Mouse (Mus musculus) small intestine, adult 2 months (tissue): ENCODE data around the gene Tnfrsf26.

Experiments
- CTCF ChIP-seq: fragments of 200-500 bp; IDR thresholded peaks from 2 replicates; pipeline ENCODE4 v1.5.1; 2012; ENCODE audit warnings: low read depth, mild to moderate bottlenecking, control low read depth, inconsistent platforms, low read length, moderate library complexity, mixed read lengths; ENCODE audit not compliant: insufficient replicate concordance, insufficient read length; ENCODE audit errors: extremely low read depth
- POLR2A ChIP-seq: fragments of 200-500 bp; IDR thresholded peaks from 2 replicates; pipeline ENCODE4 v1.6.1; 2012; ENCODE audit warnings: low read depth, mild to moderate bottlenecking, control low read depth, inconsistent platforms, low read length, moderate library complexity

DNA sequence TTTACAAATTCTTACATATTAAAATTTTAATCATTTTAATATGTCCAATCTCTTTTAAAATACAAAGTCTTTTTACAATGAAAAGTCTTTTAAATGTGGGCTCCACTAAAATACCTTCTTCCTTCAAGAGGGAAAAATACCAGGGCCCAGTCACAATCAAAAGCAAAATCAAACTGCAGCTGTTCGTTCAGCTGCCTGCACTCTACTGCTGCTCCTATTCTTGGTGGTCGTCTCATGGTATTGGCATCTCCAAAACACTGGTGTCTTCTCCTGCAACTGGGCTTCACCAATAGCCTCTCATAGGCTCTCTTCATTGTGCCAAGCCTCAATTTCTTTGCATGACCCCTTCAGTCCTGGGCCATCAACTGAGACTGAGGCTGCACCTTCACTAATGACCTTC, 34.9 kb upstream of the Tnfrsf26 start:
- no peak for TF ChIP-seq CTCF
- TF ChIP-seq POLR2A: no peak
